Mouse (Mus musculus) liver, embryonic 14 days (tissue): Measurements from ENCODE around the gene Olfr1111. TPM values are rescaled to one million over a fixed set of nuclear protein-coding genes. Genes with fewer than 3 reads are reported as not detected.

Experiments used
- polyA plus RNA-seq: library from polyadenylated mRNA; depleted of rRNA; stranded (reverse); fragments of >200 nt; gene quantifications from 2 replicates; pipeline ENCODE4 v1.2.3, GENCODE M21; 2012; rRNA removed

Gene Olfr1111
- not detected in 2 replicates for polyA plus RNA-seq

DNA sequence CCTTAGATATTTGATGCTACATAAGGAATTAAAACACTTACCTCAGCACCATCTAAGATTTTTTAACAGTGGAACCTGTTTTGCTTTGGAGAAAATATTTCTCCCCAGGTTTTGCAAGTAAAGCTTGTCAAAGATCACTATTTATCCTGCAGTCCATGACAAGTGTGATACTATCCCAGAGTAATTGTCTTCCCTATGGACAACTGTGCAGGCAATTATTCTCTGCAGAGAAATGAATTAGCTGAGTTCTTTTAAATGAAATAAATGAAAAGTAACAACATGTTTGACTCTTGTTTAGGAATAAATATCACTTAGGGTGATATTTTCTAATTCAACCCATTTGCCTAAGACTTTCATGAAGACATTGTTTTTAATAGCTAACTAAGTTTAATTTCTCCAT lies at the start of gene Olfr1111:
Gene Olfr1111, minus strand, starts transcription at position 101 of the 400 bp plus-strand sequence.

DNA sequence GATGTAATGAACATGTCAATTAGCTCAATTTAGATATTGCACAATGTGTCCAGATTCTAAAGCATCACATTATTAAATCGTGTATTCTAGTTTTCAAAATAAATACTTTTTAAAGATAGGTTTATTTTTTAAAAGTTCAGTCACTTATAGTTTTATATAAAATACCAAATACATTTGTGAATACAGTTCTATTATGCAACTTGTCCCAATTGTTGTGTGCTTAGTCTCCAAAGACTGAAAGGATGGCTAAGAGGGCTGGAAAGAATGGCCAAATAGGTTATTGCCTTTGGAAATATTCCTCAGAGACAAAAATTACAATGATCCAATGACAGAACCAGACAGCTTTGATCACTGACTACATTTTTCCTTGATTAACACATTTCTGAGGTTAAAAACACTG lies 35.1 kb upstream of the Olfr1111 start, which contains the start of gene Olfr1112:
Gene Olfr1112, plus strand, starts transcription at position 301 of the 400 bp plus-strand sequence.

DNA sequence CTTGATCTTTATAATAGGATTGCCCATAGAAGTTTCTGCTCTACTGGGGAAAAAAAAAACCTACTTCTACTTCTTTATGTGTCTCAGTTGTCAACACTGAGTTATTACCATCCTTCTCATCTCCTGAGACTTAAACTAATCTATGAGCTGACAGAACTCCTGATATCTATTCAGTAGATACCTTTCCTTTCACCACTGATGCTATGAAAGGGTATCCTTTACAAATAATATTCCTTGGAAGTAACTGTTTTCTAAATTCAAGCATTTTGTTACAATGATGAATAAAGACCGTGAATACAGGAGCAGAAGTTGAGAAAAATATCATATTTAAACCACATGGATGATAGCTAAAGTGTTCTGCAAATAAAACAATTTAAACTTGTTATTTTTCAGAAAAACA lies 12.2 kb downstream of the Olfr1111 start, which contains the start of gene Olfr1110:
Gene Olfr1110, minus strand, starts transcription at position 101 of the 400 bp plus-strand sequence.

DNA sequence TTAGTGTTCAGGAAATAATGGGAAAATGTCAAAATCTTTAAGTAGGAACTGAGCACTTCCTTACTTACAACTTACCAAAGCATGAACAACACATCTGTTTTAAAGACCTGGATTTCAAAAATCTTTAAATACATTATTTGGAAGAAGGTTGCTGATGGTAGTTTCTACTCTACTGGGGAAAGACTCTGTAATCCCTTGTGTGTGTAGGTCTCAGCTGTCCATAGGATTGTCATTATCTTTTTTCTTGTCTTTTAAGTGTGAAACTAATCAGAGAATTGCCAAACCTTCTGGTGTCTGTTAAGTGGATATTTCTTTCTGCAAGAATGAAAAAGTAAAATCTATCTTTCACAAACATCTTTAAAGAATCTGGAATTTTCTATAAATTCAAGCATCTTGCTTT lies 38.0 kb downstream of the Olfr1111 start, which contains the start of gene Olfr259:
Gene Olfr259, minus strand, starts transcription at position 101 of the 400 bp plus-strand sequence.

Other genes with a start within 250 kb of the Olfr1111 start
- not detected in 2 replicates for gene Olfr1098, start 228.1 kb downstream of the Olfr1111 start, polyA plus RNA-seq
- not detected in 2 replicates for gene Olfr1099, start 191.9 kb downstream of the Olfr1111 start, polyA plus RNA-seq
- gene Olfr1100, start 172.7 kb downstream of the Olfr1111 start, polyA plus RNA-seq: not detected in 2 replicates
- not detected in 2 replicates for gene Olfr1101, start 161.4 kb downstream of the Olfr1111 start, polyA plus RNA-seq
- not detected in 2 replicates for gene Olfr1102, start 154.2 kb downstream of the Olfr1111 start, polyA plus RNA-seq
- not detected in 2 replicates for gene Olfr1104, start 125.5 kb downstream of the Olfr1111 start, polyA plus RNA-seq
- gene Olfr1105, start 116.1 kb downstream of the Olfr1111 start, polyA plus RNA-seq: not detected in 2 replicates
- gene Olfr1106, start 100.4 kb downstream of the Olfr1111 start, polyA plus RNA-seq: not detected in 2 replicates
- not detected in 2 replicates for gene Olfr1107, start 76.8 kb downstream of the Olfr1111 start, polyA plus RNA-seq
- gene Olfr1109, start 56.6 kb downstream of the Olfr1111 start, polyA plus RNA-seq: not detected in 2 replicates
- gene Olfr259, start 38.1 kb downstream of the Olfr1111 start, polyA plus RNA-seq: not detected in 2 replicates
- gene Olfr1110, start 12.3 kb downstream of the Olfr1111 start, polyA plus RNA-seq: not detected in 2 replicates
- not detected in 2 replicates for gene Olfr1112, start 35.2 kb upstream of the Olfr1111 start, polyA plus RNA-seq
- gene Olfr1113, start 56.3 kb upstream of the Olfr1111 start, polyA plus RNA-seq: not detected in 2 replicates
- gene Olfr1115, start 95.4 kb upstream of the Olfr1111 start, polyA plus RNA-seq: not detected in 2 replicates
- not detected in 2 replicates for gene Olfr1116, start 114.9 kb upstream of the Olfr1111 start, polyA plus RNA-seq
- gene Olfr1118, start 155.0 kb upstream of the Olfr1111 start, polyA plus RNA-seq: not detected in 2 replicates
- not detected in 2 replicates for gene Olfr1120, start 202.2 kb upstream of the Olfr1111 start, polyA plus RNA-seq
- gene Olfr1121, start 217.3 kb upstream of the Olfr1111 start, polyA plus RNA-seq: not detected in 2 replicates
- not detected in 2 replicates for gene Olfr1122, start 233.2 kb upstream of the Olfr1111 start, polyA plus RNA-seq